Mouse (Mus musculus): ENCODE measurements at regions not wholly inside any gene's neighbourhood (a gene's known extent, or its start where the extent isn't known, plus 50 kb on each side); places are given as distances from the start of the nearest gene placed in this dataset.

DNA sequence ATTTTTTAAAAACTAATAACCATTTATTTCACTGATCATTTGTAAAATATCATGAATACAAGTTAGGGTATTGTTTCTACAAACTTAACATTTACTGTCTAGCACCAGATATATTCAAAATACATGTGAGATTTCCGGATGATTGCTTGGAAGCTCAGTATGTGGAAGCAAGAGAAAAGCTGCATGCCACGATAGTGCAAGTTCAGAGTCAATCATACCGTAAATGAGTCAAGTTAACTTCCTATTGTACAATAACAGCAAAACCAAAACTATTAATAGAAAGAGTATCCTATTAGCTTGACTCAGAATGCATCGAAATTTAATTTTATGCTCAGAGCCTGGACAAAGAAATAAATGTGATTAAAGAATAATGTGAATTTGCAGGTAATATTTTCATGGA is 1284.6 kb upstream of the Cited2 start:
- DNase-seq, result no peak

DNA sequence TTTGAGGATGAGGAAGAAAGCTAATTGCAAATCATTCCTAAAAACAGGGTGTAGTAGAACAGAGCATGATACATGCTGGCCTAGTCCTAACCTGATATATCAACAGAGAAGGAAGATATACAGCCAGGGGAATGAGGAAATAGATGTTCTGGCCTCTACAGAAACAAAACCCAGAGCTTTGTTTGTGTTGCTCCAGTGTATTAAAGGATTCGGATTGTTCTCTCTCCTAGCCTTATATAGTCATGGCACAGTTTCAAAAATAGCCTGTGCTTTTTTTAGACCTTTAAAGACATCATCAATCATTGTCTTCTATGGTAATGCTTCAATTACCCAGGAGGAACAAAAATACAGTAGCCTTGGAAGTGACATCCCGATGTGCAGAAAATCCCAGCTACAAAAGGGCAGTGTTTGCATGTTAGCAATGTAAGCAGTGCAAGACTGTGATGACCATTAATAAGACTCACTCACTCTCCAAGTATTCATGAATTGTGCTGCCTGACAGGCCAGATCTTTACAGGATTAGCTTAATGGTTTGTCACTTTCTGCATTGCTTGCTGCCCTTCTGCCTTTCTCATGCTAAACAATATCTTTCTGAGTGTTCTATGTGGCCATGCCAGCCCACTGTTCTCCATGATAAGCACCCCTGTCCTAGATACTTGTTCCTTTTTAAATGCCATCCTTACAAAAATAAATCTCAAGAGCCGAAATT is 1281.9 kb upstream of the Cited2 start:
- no peak for DNase-seq

GRCm38 (mm10) chr10:16441661-16442072 is 1281.4 kb upstream of the Cited2 start:
- DNase-seq, result no peak

DNA sequence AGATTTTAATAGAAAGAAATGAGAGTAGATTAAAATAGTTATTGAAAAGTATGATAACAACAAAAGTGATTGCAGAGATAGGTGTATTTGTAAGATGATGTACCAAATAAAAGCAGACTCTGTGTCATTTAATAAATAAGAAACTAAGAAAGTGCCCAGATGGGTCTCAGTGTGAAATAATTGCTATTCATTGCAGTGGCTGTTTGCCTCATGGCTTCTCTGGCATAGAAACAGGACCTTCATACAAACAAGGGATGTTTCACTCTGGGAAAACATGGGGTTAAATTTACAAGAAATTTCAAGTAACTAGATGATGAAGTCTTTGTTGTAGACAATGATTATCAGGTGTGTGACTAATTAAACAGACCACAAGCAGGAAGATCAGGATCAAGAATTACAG is 1279.1 kb upstream of the Cited2 start:
- no peak for DNase-seq

DNA sequence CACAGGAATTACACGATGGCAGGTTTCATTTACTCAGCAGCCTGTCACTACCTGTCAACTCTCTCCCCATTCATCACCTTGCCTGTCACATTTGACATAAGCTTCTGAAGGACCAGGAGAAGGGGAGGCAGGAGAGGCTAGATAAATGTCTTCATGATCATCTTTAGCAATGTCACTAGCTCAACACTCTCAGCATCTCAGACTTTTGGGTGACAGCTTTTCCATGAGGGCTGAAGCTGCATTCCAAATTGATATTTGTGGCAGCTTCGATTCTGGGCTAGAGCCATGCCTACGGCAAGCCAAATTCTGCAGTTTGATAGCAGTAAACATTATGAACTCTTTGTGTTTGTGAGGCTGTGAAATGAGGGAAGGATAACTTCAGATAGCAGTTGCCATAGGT is 1255.1 kb upstream of the Cited2 start:
- DNase-seq, result no peak

DNA sequence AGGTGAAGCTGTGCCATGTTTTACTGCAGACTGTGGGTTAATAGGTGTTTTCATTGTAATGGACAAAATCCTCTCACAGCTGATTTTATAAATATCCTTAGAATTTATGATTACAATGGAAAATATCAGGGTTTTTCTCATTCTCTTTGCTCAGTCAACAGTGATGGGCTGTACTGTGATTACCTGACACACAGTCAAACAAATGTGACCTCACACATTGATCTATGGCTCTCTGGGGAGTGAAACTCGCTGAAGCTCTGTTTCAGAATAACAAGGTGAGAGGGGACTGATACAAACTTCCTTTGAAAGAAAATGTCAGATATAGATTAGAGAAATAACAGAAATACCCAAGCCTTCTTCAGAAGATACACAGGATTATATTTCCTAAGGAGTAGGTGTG is 1253.3 kb upstream of the Cited2 start:
- DNase-seq, result no peak

DNA sequence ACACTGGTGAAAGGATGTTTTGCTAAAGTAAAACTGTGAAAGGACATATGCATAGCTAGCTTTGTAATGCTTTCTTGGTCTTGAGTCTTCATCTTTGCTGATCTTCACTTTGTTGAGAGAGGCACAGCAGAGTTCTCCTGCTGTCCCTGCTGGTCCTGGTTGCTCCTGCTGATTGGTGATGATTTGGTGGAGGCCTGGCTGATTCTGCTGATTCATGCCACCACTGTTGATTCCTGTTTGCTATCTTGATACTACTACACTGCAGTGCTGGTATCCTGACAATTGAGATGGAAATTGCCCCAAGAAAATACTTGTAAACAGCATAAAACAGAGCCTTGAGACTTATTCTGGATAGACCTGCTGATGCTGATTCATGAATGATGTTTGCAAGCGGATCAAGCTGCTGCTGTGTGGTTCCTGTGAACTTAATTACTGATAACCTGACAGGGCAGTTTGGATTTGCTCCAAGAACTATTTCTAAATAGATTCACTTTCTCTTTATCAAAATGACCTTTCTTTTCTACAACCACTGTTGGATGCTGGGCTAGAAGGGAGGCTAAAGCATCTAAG is 1249.0 kb upstream of the Cited2 start:
- no peak for DNase-seq

DNA sequence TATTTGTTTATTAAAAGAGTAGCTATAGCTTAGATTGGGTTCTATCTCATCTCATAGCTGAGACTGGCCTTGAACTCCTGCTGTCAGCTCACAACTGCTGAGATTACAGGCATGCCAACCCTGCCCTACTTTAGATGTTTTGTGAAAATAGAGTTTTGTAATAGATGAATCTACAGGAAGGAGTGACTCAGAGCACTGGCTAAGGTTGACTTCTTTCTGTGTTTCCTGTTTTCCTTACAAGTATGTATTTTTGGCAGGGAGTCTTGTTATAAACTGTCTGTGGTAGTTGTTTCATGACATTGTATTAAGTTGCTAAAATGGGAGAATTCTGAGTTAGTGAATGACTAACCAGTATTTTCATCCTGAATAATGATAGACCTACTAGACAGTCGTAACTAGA is 1224.4 kb upstream of the Cited2 start:
- DNase-seq, result no peak

GRCm38 (mm10) chr10:16507681-16508080 is 1215.3 kb upstream of the Cited2 start:
- no peak for DNase-seq

- no peak for DNase-seq
Measured at GRCm38 (mm10) chr10:16508161-16508560, 1214.9 kb upstream of the Cited2 start.

- no peak for DNase-seq
Measured at GRCm38 (mm10) chr10:16514656-16515055, 1208.4 kb upstream of the Cited2 start.

DNA sequence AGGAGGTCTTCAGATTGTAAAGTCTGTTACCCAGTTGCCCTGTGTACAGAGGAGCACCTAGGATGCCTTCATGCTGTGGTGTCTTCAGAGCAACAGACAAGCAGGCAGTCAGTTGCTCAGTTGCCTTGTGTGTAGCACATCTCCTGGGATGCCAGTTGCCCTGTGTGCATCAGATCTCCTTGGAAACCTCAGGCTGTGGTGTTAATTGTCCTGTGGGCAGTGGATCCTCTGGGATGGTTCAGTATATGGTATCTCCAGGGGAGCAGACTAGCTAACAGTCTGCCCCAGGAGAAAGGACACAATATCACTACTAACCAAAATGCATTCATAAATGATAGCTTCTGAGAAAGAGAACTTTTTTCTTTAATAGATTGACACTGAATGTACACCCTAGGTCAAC is 1201.1 kb upstream of the Cited2 start:
- no peak for DNase-seq

DNA sequence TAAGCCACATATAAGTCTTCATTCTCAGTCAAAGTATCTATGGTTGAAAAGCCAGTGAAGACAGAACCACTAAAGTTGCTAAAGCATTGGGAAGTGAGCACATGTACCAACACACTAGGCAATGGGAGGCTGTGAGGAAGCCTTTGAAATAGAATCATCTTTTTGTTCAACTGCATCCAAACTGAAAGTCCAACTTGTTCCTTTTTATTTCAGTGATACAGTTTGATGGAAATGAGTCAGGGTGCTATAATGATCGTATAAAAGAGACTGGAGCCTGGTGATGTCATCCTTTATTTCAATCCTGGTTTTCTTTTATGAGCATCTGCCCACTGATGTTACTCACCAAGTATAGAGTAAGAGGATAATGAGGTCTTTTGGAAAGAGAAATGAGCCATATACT is 1198.9 kb upstream of the Cited2 start:
- no peak for DNase-seq

- no peak for DNase-seq
Measured at GRCm38 (mm10) chr10:16527693-16528092, 1195.3 kb upstream of the Cited2 start.

- no peak for DNase-seq
Measured at GRCm38 (mm10) chr10:16537660-16538059, 1185.4 kb upstream of the Cited2 start.

DNA sequence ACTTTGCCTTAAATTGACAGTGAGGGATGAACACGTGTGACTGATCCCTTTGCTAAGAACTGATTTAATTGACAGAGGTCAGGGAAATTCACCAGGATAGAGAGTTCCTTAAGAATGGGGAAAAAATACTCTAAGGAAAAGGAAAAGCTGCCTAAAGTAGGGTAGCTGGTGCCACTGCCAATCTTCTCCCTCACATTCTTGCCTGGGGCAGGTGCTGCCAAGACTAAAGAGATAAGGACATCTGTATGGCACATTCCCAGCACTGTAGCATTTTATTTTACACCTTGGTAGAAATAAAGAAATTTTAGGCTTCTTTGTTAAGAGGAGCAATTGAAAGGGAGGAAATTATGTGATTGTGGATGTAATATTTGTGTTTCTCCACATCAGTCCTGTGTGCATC is 1184.6 kb upstream of the Cited2 start:
- no peak for DNase-seq

DNA sequence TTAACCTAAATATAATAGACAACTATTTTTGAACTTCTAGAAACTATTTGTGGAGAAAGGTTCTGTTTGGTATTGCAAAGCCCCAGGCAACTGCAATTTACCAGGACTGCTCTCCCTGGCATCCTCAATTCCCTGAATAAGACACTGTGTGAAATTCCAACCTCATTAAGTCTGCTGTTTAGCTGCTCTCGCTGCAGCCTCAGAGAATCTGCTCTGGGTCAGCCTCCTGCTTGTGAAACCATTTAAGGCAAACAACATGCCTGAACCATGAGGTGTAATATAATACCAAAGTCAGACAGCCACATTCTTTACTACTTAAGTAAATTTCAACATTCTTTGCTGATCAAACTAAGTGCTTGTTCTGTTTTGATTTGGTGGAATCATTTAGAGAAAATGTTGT is 1177.6 kb upstream of the Cited2 start:
- no peak for DNase-seq

DNA sequence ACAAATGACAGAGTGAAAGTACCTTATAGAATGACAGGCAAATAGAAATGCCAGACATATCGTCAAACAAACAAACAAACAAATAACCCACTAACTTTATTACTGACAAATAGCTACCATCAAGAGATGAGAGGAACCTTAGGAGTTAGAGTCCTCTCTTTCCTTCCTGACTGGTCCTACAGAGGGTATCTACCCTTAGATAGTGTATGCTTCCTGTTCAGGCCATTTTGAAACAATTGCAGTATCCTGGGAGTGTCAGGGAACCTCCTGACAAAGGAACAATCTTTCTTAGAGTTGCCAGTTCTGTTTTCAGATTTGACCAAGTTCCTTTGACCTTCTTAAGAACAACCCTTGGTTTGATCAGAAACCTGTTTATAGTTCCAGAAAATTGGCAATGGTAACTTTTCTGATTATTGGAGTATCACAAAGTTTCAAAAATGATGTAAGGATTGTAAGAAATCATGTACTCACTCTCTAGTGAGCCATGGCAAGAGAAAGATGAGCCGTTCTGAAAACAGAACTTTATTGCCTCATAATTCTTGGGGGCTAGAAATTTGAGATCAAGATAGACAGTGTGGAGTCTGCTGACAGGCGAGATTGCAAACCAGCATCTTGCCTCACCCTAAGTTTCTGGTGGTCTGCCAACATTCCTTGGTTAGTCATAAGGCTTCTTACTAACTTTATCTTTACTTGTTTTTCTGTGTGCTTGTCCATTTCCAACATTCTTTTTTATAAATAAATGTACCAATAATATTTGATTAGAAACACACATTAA is 1170.0 kb upstream of the Cited2 start:
- DNase-seq, result no peak

GRCm38 (mm10) chr10:16574568-16574967 is 1148.5 kb upstream of the Cited2 start:
- DNase-seq, result no peak

DNA sequence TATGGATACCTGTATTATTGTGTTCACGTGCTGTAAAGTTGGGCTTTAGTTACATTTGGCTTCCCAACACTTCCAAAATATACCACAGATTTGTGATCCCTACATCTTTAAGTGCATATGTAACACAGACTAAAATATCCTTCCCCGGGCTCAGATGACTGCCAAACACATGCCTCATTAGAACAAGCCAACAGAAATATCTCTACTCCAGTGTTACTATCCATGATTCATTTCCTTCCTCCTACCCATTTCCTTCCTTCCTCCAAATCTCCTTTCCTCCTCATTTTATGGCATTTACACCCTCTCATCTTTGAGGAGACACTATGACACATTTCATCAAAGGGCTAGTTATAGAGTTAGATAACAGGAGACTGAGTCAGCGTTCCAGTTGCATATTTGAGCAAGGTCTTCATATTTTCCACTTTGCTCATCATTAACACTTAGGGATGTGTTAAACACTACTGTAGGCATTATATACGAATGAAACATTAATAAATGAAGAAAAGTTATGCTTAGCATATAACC is 1144.4 kb upstream of the Cited2 start:
- DNase-seq, result no peak

- no peak for DNase-seq
Measured at GRCm38 (mm10) chr10:16580200-16580599, 1142.8 kb upstream of the Cited2 start.

DNA sequence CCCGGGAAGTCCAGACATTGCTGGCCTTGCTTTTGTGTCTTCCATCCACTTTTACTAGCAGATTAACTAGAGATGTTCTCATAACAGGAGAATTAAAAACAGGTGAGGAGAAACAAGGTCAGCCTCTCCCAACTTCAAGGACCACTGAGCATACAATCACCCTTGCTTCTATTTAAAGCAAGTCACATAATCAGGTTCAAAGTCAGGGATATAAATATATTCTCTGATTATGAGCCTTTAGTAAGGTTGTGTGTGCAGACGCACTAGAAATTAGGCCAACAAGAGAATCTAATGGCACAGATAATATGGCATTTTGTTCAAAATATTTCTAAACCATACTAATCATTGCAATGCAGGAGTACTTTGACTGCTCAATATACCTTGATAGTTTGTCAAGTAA is 1134.2 kb upstream of the Cited2 start:
- no peak for DNase-seq

DNA sequence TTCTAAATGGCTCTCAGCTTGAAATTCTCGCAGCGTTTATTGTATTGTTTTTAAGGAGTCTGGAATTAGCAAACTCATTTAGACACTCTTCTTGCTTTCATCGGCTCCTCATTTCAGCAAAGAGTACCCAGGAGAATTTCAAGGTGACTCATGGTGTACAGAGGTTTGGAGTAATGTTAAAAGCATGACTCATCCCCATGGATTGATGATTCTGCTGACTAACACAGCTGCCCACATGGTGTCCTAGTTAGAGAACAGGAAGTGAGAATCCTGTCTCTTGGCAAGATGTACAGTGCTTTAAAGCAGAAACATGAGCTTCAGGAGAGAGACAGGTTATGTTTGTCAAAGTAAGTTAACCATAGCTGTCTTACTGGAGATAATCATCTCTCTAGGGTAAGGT is 1133.6 kb upstream of the Cited2 start:
- DNase-seq, result no peak

GRCm38 (mm10) chr10:16592870-16593269 is 1130.1 kb upstream of the Cited2 start:
- DNase-seq, result no peak
